Mouse (Mus musculus): Measurements from ENCODE around the gene Runx3.

The Runx3 gene

GRCm38 (mm10) chr4:135114301-135114700 is 6.2 kb upstream of the Runx3 start:
- in situ Hi-C loops (cut with MboI, MseI): no loop called here

GRCm38 (mm10) chr4:135115426-135116170 is 4.9 kb upstream of the Runx3 start:
- in situ Hi-C loops (cut with MboI, MseI): no loop called here

GRCm38 (mm10) chr4:135116391-135116790 is 4.1 kb upstream of the Runx3 start:
- in situ Hi-C loops (cut with MboI, MseI): no loop called here

DNA sequence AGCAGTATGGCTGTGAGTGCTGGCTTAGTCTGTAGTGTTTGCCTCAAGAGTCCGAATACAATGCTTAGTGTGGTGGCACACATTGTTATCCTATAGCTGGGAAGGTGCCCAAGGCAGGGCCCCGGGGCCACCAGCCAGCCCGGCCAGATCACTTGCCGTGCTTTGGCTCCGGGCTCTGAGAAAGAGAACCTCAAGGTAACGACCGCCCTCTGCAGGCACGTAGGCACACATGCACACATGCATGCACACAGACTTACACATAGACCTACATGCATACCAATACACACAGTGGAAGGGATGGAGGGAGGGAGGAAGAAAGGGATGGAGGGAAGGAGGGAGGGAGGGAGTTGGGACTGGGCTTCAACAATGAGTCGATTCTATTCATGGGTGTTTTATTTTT is 2.6 kb upstream of the Runx3 start:
- in situ Hi-C loops (cut with MboI, MseI): no loop called here

GRCm38 (mm10) chr4:135118855-135119474 is 1.5 kb upstream of the Runx3 start:
- in situ Hi-C loops (cut with MboI, MseI): no loop called here

DNA sequence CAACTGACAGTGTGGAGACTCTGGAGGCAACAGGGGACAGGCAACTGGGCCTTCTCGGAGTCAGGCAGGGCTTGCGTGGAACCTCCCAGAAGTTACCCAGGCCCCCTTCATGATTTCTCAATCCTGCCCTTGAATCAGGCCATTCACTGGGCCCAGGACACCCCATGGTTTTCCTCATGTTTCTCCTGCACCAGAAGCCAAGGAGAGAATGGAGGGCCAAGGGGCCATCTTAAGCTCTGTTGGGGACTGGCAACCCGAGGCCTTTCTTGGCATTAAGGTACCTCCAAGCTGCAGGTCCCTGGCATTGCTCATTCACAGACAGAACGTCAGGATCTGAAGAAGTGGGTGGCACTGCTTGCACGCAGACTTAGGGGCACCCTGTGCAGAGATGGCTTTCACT is 3.3 kb downstream of the Runx3 start:
- in situ Hi-C loops (cut with MboI, MseI): no loop called here

DNA sequence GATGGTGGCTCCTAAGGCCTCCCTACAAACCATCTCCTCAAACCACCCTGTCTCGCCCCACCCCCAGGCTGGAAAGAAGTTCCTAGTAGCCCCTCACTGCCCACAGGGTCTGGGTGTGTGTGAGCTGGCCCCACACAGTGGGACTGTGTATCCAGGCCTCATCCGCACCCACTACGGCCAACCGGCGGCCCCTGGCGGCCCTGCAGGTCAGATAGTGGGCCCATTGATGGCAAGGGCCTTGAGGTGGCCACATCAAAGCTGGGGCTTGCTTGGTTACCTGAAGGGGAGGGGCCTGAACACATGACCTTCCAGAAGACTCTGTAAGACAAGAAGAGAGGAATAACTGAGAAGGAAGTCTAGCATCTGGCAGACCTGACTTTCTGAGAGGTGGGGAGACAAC is 4.3 kb downstream of the Runx3 start:
- in situ Hi-C loops (cut with MboI, MseI): no loop called here

DNA sequence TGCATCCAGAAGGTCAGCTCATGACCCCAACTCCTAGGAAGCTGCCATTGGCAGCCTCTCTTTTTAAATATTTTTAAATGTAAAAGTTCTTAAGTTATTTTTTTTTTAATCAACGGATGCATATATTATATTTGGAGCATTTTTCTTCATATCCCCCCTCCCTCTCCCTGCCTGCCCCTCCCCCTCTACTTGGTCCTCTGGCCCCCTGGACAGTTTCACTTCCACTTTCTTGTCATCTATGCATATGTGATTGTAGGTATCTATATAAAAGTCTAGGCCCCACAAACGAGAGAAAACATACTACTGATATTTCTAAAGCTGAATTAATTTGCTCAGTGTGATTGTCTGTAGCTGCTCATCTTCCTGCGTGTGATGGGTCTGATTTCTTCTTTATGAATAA is 4.7 kb downstream of the Runx3 start:
- in situ Hi-C loops (cut with MboI, MseI): no loop called here

DNA sequence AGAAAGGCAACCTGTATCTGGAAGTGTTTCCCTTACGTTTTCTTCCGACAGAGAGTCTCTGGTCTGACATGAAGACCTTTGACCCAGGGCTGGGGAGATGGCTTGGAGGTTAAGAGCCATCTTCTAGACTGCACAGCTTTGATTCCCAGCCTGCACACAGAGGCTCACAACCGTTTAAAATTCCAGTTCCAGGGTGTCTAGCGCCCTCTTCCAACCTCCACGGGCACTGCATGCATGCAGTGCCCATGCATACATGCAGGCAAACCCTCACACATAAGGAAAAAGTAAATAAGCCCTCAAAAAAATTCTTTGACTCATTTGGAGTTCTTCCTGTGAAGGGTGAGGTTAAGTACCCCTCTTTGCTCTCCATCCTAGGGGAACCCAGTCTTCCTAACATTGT is 5.9 kb downstream of the Runx3 start:
- in situ Hi-C loops (cut with MboI, MseI): no loop called here

DNA sequence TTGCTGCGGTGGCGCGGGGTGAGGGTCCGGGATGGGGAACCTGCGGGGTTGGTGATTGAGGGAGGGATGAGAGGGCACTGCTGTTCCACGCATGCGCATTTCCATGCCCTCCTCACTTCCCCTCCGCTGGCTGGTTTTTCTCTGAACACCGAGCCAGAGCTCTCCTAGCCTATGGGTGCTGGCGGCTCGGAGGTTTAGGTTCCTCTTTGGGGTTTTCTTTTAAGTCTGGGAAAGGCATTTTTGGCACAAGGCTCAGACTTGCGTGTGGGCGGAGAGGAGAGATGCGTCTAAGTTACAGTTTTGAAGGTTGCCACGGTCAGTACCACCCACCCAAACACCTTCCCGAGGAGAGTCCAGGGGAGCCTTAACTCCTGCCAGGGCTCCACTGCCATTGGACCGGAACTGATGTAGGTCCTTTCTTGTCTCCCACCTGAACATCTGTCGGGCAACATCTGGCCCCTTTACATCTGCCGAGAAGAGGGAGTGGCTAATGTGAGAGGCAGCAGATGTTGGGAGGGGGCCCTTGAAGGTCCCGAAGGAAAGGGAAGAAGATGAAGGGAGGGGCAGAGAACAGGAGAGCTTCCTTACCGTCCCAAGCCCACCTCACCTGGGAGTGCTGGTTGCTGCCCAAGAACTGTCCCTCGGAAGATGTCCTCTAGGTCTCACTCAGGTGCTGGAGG is 8.5 kb downstream of the Runx3 start:
- in situ Hi-C loops (cut with MboI, MseI): no loop called here

GRCm38 (mm10) chr4:135130156-135130555 is 9.7 kb downstream of the Runx3 start:
- in situ Hi-C loops (cut with MboI, MseI): no loop called here

DNA sequence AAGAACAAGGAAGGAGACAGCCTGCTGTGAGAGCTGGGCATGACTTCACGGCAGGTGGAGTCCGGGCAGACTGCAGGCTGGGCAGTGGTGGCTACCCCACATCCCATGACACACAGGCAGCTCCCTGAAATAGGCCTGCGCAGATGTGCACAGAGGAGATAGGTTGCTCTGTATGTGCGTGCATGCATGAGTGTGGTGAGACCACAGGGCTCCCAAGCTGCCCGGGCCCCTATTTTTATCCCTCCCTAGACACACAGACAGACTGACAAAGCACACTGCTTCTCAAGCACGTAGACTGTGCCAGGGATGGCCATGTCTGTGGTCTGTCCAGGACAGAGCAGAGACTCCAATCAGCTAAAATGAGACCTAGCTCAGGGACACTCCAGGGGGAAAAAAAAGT is 10.7 kb downstream of the Runx3 start:
- in situ Hi-C loops (cut with MboI, MseI): no loop called here

GRCm38 (mm10) chr4:135132797-135133196 is 12.3 kb downstream of the Runx3 start:
- in situ Hi-C loops (cut with MboI, MseI): no loop called here

DNA sequence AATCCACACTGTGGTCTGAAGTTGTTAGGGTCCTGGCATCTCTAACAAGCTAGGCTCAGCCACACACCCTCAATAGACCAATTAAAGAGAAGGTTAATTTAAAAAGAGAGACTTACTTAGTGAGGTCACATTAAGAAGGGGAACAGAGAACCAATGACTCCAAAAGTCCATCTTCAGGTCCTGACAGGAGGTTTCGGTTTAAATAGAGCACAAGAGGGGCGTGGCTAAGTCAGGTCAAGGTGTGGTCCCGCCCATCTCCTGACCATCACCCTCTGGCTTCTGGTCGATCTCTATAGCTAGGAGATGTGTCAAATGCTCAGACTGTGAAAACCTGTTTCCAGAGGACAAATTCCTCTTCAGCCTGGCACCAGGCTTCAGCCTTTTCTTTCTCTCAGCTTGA is 13.3 kb downstream of the Runx3 start:
- in situ Hi-C loops (cut with MboI, MseI): no loop called here

DNA sequence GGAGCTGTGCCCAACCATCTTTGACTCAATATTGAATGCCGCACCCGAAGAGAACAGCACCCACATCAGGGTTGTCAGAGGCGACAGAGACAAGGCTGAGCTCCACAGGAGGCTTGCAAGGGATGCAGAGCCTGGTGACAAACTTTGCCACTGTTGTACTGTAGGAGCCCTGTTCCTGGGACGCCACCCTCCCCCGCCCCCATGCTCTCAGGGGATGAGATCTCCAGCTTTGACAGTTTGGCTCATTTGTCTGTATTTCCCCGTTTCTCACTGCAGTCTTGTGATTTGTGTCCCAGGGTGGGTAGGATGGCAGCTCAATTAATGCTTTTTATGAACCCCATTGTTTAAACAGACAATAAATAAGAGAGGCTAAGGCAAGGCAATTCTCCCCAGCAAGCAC is 14.9 kb downstream of the Runx3 start:
- in situ Hi-C loops (cut with MboI, MseI): no loop called here

DNA sequence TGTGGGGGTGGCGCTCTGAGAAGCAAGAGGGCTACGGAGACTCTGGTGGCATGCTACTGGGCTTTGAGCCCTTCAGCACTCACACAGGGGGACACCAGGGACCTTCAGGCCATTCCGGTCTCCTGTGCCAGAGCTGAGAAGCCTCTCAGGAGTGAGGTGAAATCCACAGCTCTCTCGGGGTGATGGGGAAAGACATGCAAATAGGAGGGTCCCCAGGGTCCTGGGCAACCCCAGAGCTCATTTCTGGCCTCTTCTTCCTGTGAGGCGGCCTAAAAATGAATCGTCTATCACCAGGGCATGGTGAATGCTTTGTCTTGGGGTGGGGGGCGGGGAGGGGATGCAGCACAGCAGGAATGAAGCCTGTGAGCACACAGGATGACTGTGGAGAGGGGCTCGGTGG is 15.8 kb downstream of the Runx3 start:
- in situ Hi-C loops (cut with MboI, MseI): no loop called here

DNA sequence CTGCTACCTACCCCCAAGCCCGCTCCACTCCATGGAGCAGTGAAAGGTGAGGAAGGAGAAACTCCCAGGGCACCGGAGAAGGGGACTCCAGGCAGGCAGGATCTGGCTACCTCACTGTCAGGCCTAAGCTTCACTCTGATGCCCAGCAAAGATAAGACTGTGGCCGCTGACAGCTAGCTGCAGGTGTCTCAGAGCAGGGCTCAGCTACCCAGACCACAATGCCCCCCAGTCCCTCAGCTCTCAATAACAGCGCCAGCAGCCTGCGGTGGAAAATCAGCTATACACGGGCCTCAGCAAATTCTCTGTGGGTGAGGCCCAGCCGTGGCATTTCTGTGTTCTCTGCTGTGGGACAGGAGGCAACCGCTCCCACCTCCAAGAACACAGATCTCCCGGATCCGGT is 16.2 kb downstream of the Runx3 start:
- in situ Hi-C loops (cut with MboI, MseI): no loop called here

DNA sequence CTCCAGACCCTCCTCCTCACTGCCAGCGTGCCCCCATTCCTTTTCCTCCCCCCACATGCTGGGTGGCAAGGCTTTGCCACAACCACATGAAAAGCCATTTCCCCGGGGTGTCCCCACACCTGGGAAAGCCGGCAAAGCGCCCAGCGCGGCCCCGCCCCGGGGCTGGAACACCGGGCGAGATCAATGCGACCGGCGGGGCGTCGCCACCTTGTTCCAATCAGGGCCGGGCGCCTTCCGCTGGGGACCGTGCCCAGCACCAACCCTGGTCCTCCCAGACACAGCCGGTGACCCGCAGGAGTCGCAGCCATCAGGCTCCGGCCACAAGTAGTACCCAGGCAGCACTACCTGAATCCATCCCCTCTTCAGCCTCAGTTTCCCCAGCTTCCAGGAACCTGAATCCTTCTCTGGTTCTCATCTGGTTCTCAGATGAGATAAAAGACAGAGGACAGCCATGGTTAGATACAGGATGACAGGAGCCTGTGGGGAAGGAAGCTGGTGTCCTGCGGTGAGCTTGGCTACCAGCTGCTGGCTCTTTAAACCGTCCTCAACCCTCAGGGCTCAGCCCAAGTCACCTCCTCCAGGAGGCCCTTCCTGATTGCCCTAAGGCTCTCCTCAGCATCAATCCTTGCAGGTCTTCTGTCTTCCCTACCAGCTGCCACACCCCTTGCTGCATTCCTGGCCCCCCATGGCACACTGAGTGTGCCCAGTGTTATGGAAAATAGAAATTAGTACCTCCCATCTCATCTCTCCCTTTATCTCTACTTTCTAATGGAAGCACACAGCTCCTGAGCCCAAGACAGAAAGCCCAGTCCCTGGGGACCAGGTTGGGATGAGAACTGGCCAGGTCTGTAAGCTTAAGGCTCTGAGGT is 20.4 kb downstream of the Runx3 start:
- in situ Hi-C loops (cut with MboI, MseI): loop anchor here (10.0 kb wide), 1 partner anchor 546 kb away; no protein-coding TSS in a partner anchor

- in situ Hi-C loops (cut with MboI, MseI): loop anchor here (10.0 kb wide), 1 partner anchor 547 kb away; no protein-coding TSS in a partner anchor
Measured at GRCm38 (mm10) chr4:135141720-135142119, 21.3 kb downstream of the Runx3 start.

DNA sequence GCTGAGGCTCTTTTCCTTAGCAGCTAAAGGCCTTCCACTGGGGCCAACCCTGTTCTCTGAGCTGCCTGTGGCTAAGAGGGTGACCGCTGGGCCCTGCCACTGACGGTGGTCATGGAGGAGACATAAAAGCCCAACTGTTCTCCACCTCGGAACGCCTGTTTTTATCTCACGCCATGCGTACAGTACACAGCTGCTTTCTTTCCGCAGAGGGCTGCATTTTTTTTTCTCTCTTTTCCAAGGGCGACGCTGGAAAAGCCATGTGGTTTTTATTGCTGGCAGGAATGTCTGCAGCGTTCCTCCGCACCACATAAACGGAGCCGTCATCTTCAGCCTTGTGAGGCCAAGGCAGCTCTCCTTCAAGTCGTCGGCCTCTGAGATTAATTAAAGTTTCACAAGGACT is 26.3 kb downstream of the Runx3 start:
- in situ Hi-C loops (cut with MboI, MseI): loop anchor here (10.0 kb wide), 1 partner anchor 552 kb away; no protein-coding TSS in a partner anchor

DNA sequence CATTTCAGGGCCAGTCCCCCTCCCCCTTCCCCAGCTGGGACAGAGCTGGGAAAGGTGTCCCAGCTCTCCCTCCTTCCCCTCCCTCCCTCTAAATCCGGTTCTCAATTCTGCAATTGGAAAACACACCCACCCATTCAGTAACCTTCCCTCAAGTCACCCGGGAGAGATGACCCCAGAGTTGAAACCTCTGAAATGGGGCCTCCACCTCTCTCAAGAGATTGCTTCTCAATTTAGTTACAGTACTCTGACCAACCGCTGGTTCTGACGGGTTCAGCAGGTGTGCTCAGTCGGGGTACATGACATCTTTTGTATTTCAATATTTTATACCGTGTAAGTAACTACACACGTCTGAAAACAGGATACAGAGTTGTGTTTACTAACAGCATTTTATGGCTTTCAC is 28.2 kb downstream of the Runx3 start:
- in situ Hi-C loops (cut with MboI, MseI): loop anchor here (10.0 kb wide), 1 partner anchor 554 kb away; no protein-coding TSS in a partner anchor

Measured in T-helper 2 cell (primary cell).